ENCODE assay signal across 8 mouse cellular contexts in genomic region chr3:87985505-87986320, GRCm38 (mm10). TPM values are rescaled to one million over a fixed set of nuclear protein-coding genes. Genes with fewer than 3 reads are reported as not detected.
A peak's percentile ranks its signal among the peaks of the same experiment; 100 is the strongest.
DNase-seq lines count a peak whose midpoint lies in the region; ATAC-seq lines count a peak whose summit lies in the region.

No protein-coding gene starts in this region.

- 0 out of 2 replicates have a peak overlapping the region, but pooled peaks have one; percentile 0 for H3K9ac ChIP-seq in lung, embryonic 15.5 days
- H3K9ac ChIP-seq in forebrain, embryonic 14.5 days (ENCODE audit: low read length): peak overlapping the region; percentile 21; the same call in 1 of the 2 replicates
- H3K9ac ChIP-seq in neural tube, embryonic 14.5 days (replicated peaks; ENCODE audit: low read depth, low read length): no peak overlapping the region

- no peaks in the 10 kb centered on the region for H3K9me3 ChIP-seq in lung, embryonic 15.5 days
- H3K9me3 ChIP-seq in forebrain, embryonic 14.5 days (replicated peaks; ENCODE audit: control insufficient read depth, low read length): no peaks in the 10 kb centered on the region
- H3K9me3 ChIP-seq in neural tube, embryonic 14.5 days (ENCODE audit: control insufficient read depth, low read length): no peaks in the 10 kb centered on the region

- H3K36me3 ChIP-seq in lung, embryonic 15.5 days: no peaks in the 10 kb centered on the region
- H3K36me3 ChIP-seq in forebrain, embryonic 14.5 days (ENCODE audit: control insufficient read depth, insufficient read depth, low read length): no peaks in the 10 kb centered on the region
- H3K36me3 ChIP-seq in neural tube, embryonic 14.5 days (ENCODE audit: control insufficient read depth, insufficient read depth, low read length): no peaks in the 10 kb centered on the region

- H3K27ac ChIP-seq in lung, embryonic 15.5 days: peak overlapping the region; percentile 39
- peak overlapping the region; percentile 15; the same call in 1 of the 2 replicates for H3K27ac ChIP-seq in forebrain, embryonic 14.5 days (ENCODE audit: low read depth, low read length)
- H3K27ac ChIP-seq in neural tube, embryonic 14.5 days (ENCODE audit: low read depth, low read length): peak overlapping the region; percentile 53; the same call in 1 of the 2 replicates

- peak overlapping the region; percentile 14; the same call in 1 of the 2 replicates for H3K4me2 ChIP-seq in lung, embryonic 15.5 days
- H3K4me2 ChIP-seq in forebrain, embryonic 14.5 days (ENCODE audit: low read length): 0 out of 2 replicates have a peak overlapping the region, but pooled peaks have one; percentile 73
- no peak overlapping the region for H3K4me2 ChIP-seq in neural tube, embryonic 14.5 days (ENCODE audit: low read depth, low read length)

- no peak overlapping the region for H3K4me3 ChIP-seq in lung, embryonic 15.5 days
- H3K4me3 ChIP-seq in forebrain, embryonic 14.5 days (ENCODE audit: low read depth, low read length): no peak overlapping the region
- no peak overlapping the region for H3K4me3 ChIP-seq in neural tube, embryonic 14.5 days (ENCODE audit: low read depth, low read length)

- H3K27me3 ChIP-seq in lung, embryonic 15.5 days: peaks cover 21% of the 10 kb centered on the region; the same call in 1 of the 2 replicates
- H3K27me3 ChIP-seq in forebrain, embryonic 14.5 days (replicated peaks; ENCODE audit: control insufficient read depth, insufficient read depth, low read length): no peaks in the 10 kb centered on the region
- H3K27me3 ChIP-seq in neural tube, embryonic 14.5 days (ENCODE audit: control insufficient read depth, insufficient read depth, low read length): no peaks in the 10 kb centered on the region

- WGBS in lung, embryonic 15.5 days: 18% methylated on average over 12 of the region's 12 CpGs
- 21% methylated on average over 12 of the region's 12 CpGs for WGBS in forebrain, embryonic 14.5 days
- WGBS in neural tube, embryonic 14.5 days: 27% methylated on average over 12 of the region's 12 CpGs

- no peak for ATAC-seq in lung, embryonic 15.5 days (ENCODE audit: borderline replicate concordance, extremely low read depth, low FRiP score, low TSS enrichment)
- ATAC-seq in forebrain, embryonic 14.5 days: no peak
- ATAC-seq in neural tube, embryonic 14.5 days (ENCODE audit: low read depth): 0 out of 2 replicates have a peak, but pooled peaks have one; percentile 3
- ATAC-seq in activated CD4-positive, CD25-positive, alpha-beta regulatory T cell, adult 4 months: no peak

- no peak for DNase-seq in lung, postnatal 25 days (ENCODE audit: low spot score)
- DNase-seq in forebrain, embryonic 14.5 days (ENCODE audit: low spot score): peak; percentile 58
- peak; percentile 24 for DNase-seq in kidney, adult 9 months
- no peak for DNase-seq in right cerebral cortex, postnatal 14 days
- DNase-seq in thymus, postnatal 4 days: no peak

- peaks cover 75% of the 10 kb centered on the region for H3K4me1 ChIP-seq in lung, embryonic 15.5 days
- peaks cover 49% of the 10 kb centered on the region for H3K4me1 ChIP-seq in forebrain, embryonic 14.5 days (ENCODE audit: control insufficient read depth, insufficient read depth, low read length)
- H3K4me1 ChIP-seq in neural tube, embryonic 14.5 days (ENCODE audit: control insufficient read depth, insufficient read depth, low read length): peaks cover 40% of the 10 kb centered on the region

RNA-seq across cellular contexts. Expression of gene Bcan, which starts 14.3 kb away (rescaled TPM):
- 0.07 and 0.18 TPM in 2 replicates for polyA plus RNA-seq in lung, embryonic 15.5 days (2015; fragmentation: Nextera tagmentation; extraction: Ambion mirVana)
- polyA plus RNA-seq in forebrain, embryonic 14.5 days (2014; fragmentation: Nextera tagmentation; extraction: Ambion mirVana): 13.5 and 21.9 TPM in 2 replicates
- 79.5 and 107 TPM in 2 replicates for polyA plus RNA-seq in neural tube, embryonic 14.5 days (2014; fragmentation: Nextera tagmentation; extraction: Ambion mirVana)
- polyA plus RNA-seq in activated CD4-positive, CD25-positive, alpha-beta regulatory T cell, adult 4 months (2017; shearing (Covaris generic)): not detected

RNA-seq across cellular contexts. Expression of gene Nes, which starts 14.8 kb away (rescaled TPM):
- polyA plus RNA-seq in lung, embryonic 15.5 days (2015; fragmentation: Nextera tagmentation; extraction: Ambion mirVana): 30.1 and 32.4 TPM in 2 replicates
- polyA plus RNA-seq in forebrain, embryonic 14.5 days (2014; fragmentation: Nextera tagmentation; extraction: Ambion mirVana): 23.1 and 27.8 TPM in 2 replicates
- polyA plus RNA-seq in neural tube, embryonic 14.5 days (2014; fragmentation: Nextera tagmentation; extraction: Ambion mirVana): 11.1 and 16.7 TPM in 2 replicates
- polyA plus RNA-seq in activated CD4-positive, CD25-positive, alpha-beta regulatory T cell, adult 4 months (2017; shearing (Covaris generic)): not detected

RNA-seq across cellular contexts. Expression of gene Crabp2, which starts 37.2 kb away (rescaled TPM):
- 8.1 and 10.4 TPM in 2 replicates for polyA plus RNA-seq in lung, embryonic 15.5 days (2015; fragmentation: Nextera tagmentation; extraction: Ambion mirVana)
- polyA plus RNA-seq in forebrain, embryonic 14.5 days (2014; fragmentation: Nextera tagmentation; extraction: Ambion mirVana): 32.8 and 35.9 TPM in 2 replicates
- 45.5 and 103 TPM in 2 replicates for polyA plus RNA-seq in neural tube, embryonic 14.5 days (2014; fragmentation: Nextera tagmentation; extraction: Ambion mirVana)
- polyA plus RNA-seq in activated CD4-positive, CD25-positive, alpha-beta regulatory T cell, adult 4 months (2017; shearing (Covaris generic)): not detected

RNA-seq across cellular contexts. Expression of gene Hapln2, which starts 41.7 kb away (rescaled TPM):
- 0.07 and 0.23 TPM in 2 replicates for polyA plus RNA-seq in lung, embryonic 15.5 days (2015; fragmentation: Nextera tagmentation; extraction: Ambion mirVana)
- 0.52 TPM in 1 of 2 replicates, not detected in the other for polyA plus RNA-seq in forebrain, embryonic 14.5 days (2014; fragmentation: Nextera tagmentation; extraction: Ambion mirVana)
- polyA plus RNA-seq in neural tube, embryonic 14.5 days (2014; fragmentation: Nextera tagmentation; extraction: Ambion mirVana): 0.39 and 0.76 TPM in 2 replicates
- polyA plus RNA-seq in activated CD4-positive, CD25-positive, alpha-beta regulatory T cell, adult 4 months (2017; shearing (Covaris generic)): not detected

RNA-seq across cellular contexts. Expression of gene Rrnad1, which starts 55.2 kb away (rescaled TPM):
- polyA plus RNA-seq in lung, embryonic 15.5 days (2015; fragmentation: Nextera tagmentation; extraction: Ambion mirVana): 18.3 and 18.5 TPM in 2 replicates
- 15.6 and 20.2 TPM in 2 replicates for polyA plus RNA-seq in forebrain, embryonic 14.5 days (2014; fragmentation: Nextera tagmentation; extraction: Ambion mirVana)
- polyA plus RNA-seq in neural tube, embryonic 14.5 days (2014; fragmentation: Nextera tagmentation; extraction: Ambion mirVana): 19.7 and 20.6 TPM in 2 replicates
- 10 to 100 TPM; 16.3 to 19.7 TPM for polyA plus RNA-seq in activated CD4-positive, CD25-positive, alpha-beta regulatory T cell, adult 4 months (2017; shearing (Covaris generic))

Comparison
In these comparisons a context has a peak if more than half of its experiments do, and no peak if none do; other contexts are left out.
1. DNase-seq: peak in forebrain, embryonic 14.5 days (single experiment) and kidney, adult 9 months (single experiment); none in lung, postnatal 25 days (single experiment), right cerebral cortex, postnatal 14 days (single experiment) and thymus, postnatal 4 days (single experiment).
2. RNA of gene Bcan, which starts 14.3 kb away (polyA plus RNA-seq): 79.5 to 107 TPM in neural tube, embryonic 14.5 days and 13.5 to 21.9 TPM in forebrain, embryonic 14.5 days; 0.07 to 0.18 TPM in lung, embryonic 15.5 days and not detected in activated CD4-positive, CD25-positive, alpha-beta regulatory T cell, adult 4 months; every median in the first group is over 10 times any median in the second.
3. RNA of gene Nes, which starts 14.8 kb away (polyA plus RNA-seq): 30.1 to 32.4 TPM in lung, embryonic 15.5 days, 23.1 to 27.8 TPM in forebrain, embryonic 14.5 days and 11.1 to 16.7 TPM in neural tube, embryonic 14.5 days; not detected in activated CD4-positive, CD25-positive, alpha-beta regulatory T cell, adult 4 months; every median in the first group is over 10 times any median in the second.
4. Peak in every context shown above with its lines, with median percentiles within 50 percentile points of each other: H3K27ac ChIP-seq.